Mouse (Mus musculus) lung, adult 2 months (tissue): ENCODE measurements at regions not wholly inside any gene's neighbourhood (a gene's known extent, or its start where the extent isn't known, plus 50 kb on each side); places are given as distances from the start of the nearest gene placed in this dataset.

Source experiments
- DNase-seq: peaks from one replicate; pipeline ENCODE4 v3.0.0; 2022
- H3K4me1 ChIP-seq: fragments of 200-500 bp; 2 replicates; pipeline ENCODE4 v1.6.1; 2011; ENCODE audit warnings: low read length; ENCODE audit not compliant: control insufficient read depth, insufficient read depth
- H3K4me3 ChIP-seq: fragments of 200-500 bp; replicated peaks from 2 replicates; pipeline ENCODE3; 2011; ENCODE audit warnings: low read depth, mild to moderate bottlenecking, control low read depth, low read length; ENCODE audit errors: extremely low read depth
- CTCF ChIP-seq: fragments of 200-500 bp; IDR thresholded peaks from 2 replicates; pipeline ENCODE4 v1.5.1; 2011; ENCODE audit warnings: mild to moderate bottlenecking, low read length, control low read depth; ENCODE audit not compliant: insufficient read depth
- POLR2A ChIP-seq: fragments of 200-500 bp; IDR thresholded peaks from 2 replicates; pipeline ENCODE4 v1.6.1; 2011; ENCODE audit warnings: low read depth, mild to moderate bottlenecking, control low read depth, low read length, borderline replicate concordance; ENCODE audit errors: extremely low read depth
- WGBS: fragments of 180-500 bp; shearing (Covaris S2); methylation state at CpG from one replicate; pipeline ENCODE4 v1.1.7; 2018; 5-methylcytosine and 5-hydroxymethylcytosine counted together

DNA sequence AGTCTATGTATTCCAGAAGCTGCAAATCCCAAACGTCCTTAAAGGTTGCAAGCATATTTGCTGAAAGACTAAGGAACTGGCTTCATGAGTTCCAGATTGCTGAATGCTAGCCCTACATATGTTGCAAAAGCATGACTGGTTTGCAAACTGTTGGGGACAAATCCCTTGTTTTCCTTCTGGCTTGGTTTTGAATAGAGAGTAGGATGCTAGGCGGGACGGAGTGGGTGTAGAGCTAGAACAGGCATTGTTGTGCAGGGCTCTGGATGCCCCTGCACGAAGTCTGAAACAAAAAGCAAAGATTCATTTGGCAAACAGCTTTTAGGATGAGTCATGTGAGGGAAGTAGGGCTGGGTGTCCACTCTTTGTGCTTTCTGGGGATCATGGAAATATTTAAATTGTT lies 500.9 kb upstream of the Cnksr2 start:
- Histone ChIP-seq H3K4me3 (no peak overlapping the region), H3K4me1 (no peaks in the 10 kb centered on the region)
- no peak for TF ChIP-seq POLR2A
- no peak for TF ChIP-seq CTCF
- no peak for DNase-seq
- 57% methylated on average over 4 of the region's 4 CpGs for WGBS

DNA sequence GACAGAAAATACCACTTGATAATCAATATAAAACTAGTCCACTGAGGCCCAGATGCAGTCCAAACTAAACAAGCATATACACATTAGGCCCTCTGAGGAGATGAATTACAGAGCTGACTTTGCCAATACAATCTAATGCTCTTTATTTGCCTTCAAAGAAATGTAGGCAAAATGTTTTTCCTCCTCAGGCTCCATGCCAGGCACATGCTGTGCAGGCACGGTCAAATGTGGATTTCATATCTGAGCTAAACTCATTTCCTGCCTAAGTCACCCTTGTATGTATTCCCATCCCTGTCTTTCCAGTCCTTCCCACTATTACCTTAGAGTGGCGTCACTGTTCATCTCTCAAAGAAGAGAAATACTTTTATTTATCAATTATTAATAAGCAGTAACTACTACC lies 534.8 kb upstream of the Cnksr2 start:
- no peak for DNase-seq
- WGBS: 70% methylated on average over 2 of the region's 2 CpGs
- H3K4me1 ChIP-seq: no peaks in the 10 kb centered on the region
- H3K4me3 ChIP-seq: no peak overlapping the region
- TF ChIP-seq POLR2A: no peak
- no peak for TF ChIP-seq CTCF

GRCm38 (mm10) chrX:158613136-158613535 lies 570.0 kb upstream of the Cnksr2 start:
- Histone ChIP-seq H3K4me3 (no peak overlapping the region), H3K4me1 (no peaks in the 10 kb centered on the region)
- TF ChIP-seq CTCF (no peak), POLR2A (no peak)
- WGBS: 0% methylated on average over 1 of the region's 1 CpGs
- DNase-seq: no peak

DNA sequence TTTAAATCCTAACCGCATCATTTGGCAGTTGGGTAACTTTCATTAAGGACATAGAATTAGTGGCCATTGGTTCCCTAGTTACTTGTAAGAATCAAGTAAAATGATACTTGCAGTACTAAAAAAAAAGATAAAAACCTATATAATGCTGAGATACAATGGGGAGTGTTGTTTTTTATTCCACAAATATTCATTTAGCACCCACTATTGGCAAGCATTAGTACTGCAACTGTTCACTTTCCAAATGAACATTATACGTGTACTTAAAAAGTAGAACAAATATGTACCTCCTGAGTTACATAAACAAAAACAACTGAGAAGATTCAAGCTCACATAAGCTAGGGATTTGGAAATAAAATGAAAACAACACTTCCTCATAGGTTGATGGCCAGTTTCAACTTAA lies 570.5 kb upstream of the Cnksr2 start:
- H3K4me3 ChIP-seq: no peak overlapping the region
- H3K4me1 ChIP-seq: no peaks in the 10 kb centered on the region
- no peak for DNase-seq
- TF ChIP-seq CTCF (peak; percentile 21; the same call in 1 of the 2 replicates), POLR2A (no peak)
- 73% methylated on average over 2 of the region's 2 CpGs for WGBS

GRCm38 (mm10) chrX:158614029-158614428 lies 570.9 kb upstream of the Cnksr2 start:
- Histone ChIP-seq H3K4me1 (no peaks in the 10 kb centered on the region), H3K4me3 (no peak overlapping the region)
- 91% methylated on average over 1 of the region's 1 CpGs for WGBS
- no peak for DNase-seq
- TF ChIP-seq POLR2A: no peak
- TF ChIP-seq CTCF: no peak

GRCm38 (mm10) chrX:158614452-158614851 lies 571.4 kb upstream of the Cnksr2 start:
- H3K4me1 ChIP-seq: no peaks in the 10 kb centered on the region
- WGBS: 49% methylated on average over 5 of the region's 5 CpGs
- DNase-seq: no peak

DNA sequence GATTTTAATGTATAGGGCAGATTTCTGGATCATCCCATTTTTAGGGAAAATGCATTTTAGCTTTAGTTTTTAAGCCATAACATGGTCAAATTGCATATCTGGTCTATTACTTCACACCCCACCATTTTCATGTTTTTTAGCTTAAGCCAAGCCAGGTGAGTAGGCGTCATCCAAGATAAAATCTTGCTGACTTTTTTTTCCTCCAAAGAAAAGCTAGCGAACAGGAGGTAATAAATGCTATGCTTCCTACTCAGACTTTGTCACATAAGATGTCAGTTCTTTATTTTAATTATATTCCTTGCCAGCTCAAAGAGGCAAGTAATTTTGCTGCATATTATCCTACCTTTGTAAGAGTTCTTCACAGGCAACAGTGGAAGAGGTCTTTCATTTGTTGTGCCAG lies 572.0 kb upstream of the Cnksr2 start:
- no peaks in the 10 kb centered on the region for H3K4me1 ChIP-seq
- 70% methylated on average over 2 of the region's 2 CpGs for WGBS
- TF ChIP-seq POLR2A (no peak), CTCF (no peak)
- DNase-seq: no peak
- no peak overlapping the region for H3K4me3 ChIP-seq

More at GRCm38 (mm10) chrX:158614452-158614851, 571.4 kb upstream of the Cnksr2 start:
- no peak overlapping the region for H3K4me3 ChIP-seq
- no peak for TF ChIP-seq CTCF
- TF ChIP-seq POLR2A: no peak

DNA sequence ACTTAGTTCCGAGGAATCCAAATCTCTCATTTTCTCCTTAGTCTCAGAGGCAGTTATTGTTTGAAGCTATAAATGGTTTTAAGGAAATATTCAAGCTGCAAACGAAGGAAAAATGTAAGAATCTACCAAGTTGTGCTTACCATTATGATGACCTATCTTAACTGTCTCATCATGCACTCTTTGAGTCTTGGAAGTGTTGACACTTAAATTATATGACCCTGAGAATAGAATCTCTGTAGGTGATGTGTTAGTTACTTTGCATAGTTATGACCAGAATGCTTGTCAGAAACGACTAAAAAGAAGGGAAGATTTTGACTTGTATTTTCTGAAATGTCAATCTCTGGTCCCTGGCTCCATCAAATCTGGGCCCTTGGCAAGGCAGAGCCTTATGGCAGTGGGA lies 582.7 kb upstream of the Rps6ka3 start:
- DNase-seq: no peak
- 53% methylated on average over 3 of the region's 3 CpGs for WGBS
- no peak overlapping the region for H3K4me3 ChIP-seq
- no peaks in the 10 kb centered on the region for H3K4me1 ChIP-seq
- TF ChIP-seq POLR2A (no peak), CTCF (no peak)

GRCm38 (mm10) chrX:158632406-158632805 lies 577.7 kb upstream of the Rps6ka3 start:
- Histone ChIP-seq H3K4me1 (no peaks in the 10 kb centered on the region), H3K4me3 (no peak overlapping the region)
- TF ChIP-seq POLR2A: no peak
- no peak for TF ChIP-seq CTCF
- no peak for DNase-seq
- 66% methylated on average over 1 of the region's 1 CpGs for WGBS

- H3K4me1 ChIP-seq: no peaks in the 10 kb centered on the region
- no peak for DNase-seq
- TF ChIP-seq CTCF: no peak
- no peak for TF ChIP-seq POLR2A
- 80% methylated on average over 4 of the region's 4 CpGs for WGBS
- H3K4me3 ChIP-seq: no peak overlapping the region
Measured at GRCm38 (mm10) chrX:158652226-158652625, 557.9 kb upstream of the Rps6ka3 start.
